Mouse (Mus musculus): Measurements from ENCODE around the gene Far2. TPM values are rescaled to one million over a fixed set of nuclear protein-coding genes. Genes with fewer than 3 reads are reported as not detected.
A peak's percentile ranks its signal among the peaks of the same experiment; 100 is the strongest.

Gene Far2
- total RNA-seq (2021) = 10 to 100 TPM; 14.3 to 16.1 TPM

GRCm38 (mm10) chr6:148046881-148047649 lies at the start of gene Far2:
Gene Far2, plus strand, starts transcription at chr6:148047259.
- DNase-seq = peak; percentile 39 to 45

- no peak for DNase-seq
Measured at GRCm38 (mm10) chr6:148000483-148000882, 46.6 kb upstream of the Far2 start.

- no peak for DNase-seq
Measured at GRCm38 (mm10) chr6:148001071-148001470, 46.0 kb upstream of the Far2 start.

- no peak for DNase-seq
Measured at GRCm38 (mm10) chr6:148006118-148006837, 40.8 kb upstream of the Far2 start.

GRCm38 (mm10) chr6:148040759-148041158 lies 6.3 kb upstream of the Far2 start:
- DNase-seq = no peak

GRCm38 (mm10) chr6:148047650-148047988 lies 560 bp downstream of the Far2 start:
- no peak for DNase-seq

- DNase-seq = no peak
Measured at GRCm38 (mm10) chr6:148063131-148063530, 16.1 kb downstream of the Far2 start.

GRCm38 (mm10) chr6:148066267-148066666 lies 19.2 kb downstream of the Far2 start:
- DNase-seq = no peak

- no peak for DNase-seq
Measured at GRCm38 (mm10) chr6:148068786-148069185, 21.7 kb downstream of the Far2 start.

GRCm38 (mm10) chr6:148073599-148073998 lies 26.5 kb downstream of the Far2 start:
- DNase-seq = no peak

GRCm38 (mm10) chr6:148074211-148074864 lies 27.3 kb downstream of the Far2 start:
- no peak for DNase-seq

- DNase-seq = no peak
Measured at GRCm38 (mm10) chr6:148083864-148084263, 36.8 kb downstream of the Far2 start.

GRCm38 (mm10) chr6:148084403-148084802 lies 37.3 kb downstream of the Far2 start:
- DNase-seq = no peak

GRCm38 (mm10) chr6:148097039-148097438 lies 50.0 kb downstream of the Far2 start:
- no peak for DNase-seq

GRCm38 (mm10) chr6:148101977-148102376 lies 54.9 kb downstream of the Far2 start:
- no peak for DNase-seq

GRCm38 (mm10) chr6:148102434-148102833 lies 55.4 kb downstream of the Far2 start:
- no peak for DNase-seq

- DNase-seq = no peak
Measured at GRCm38 (mm10) chr6:148104212-148104611, 57.2 kb downstream of the Far2 start.

GRCm38 (mm10) chr6:148105722-148106268 lies 58.7 kb downstream of the Far2 start:
- DNase-seq = no peak

- DNase-seq = no peak
Measured at GRCm38 (mm10) chr6:148108741-148109472, 61.8 kb downstream of the Far2 start.

GRCm38 (mm10) chr6:148110996-148111633 lies 64.1 kb downstream of the Far2 start:
- no peak for DNase-seq

GRCm38 (mm10) chr6:148116371-148116770 lies 69.3 kb downstream of the Far2 start:
- DNase-seq = no peak

- DNase-seq = no peak
Measured at GRCm38 (mm10) chr6:148116907-148117306, 69.8 kb downstream of the Far2 start.
